Mouse (Mus musculus) cerebellum, adult 9-11 months (tissue): Measurements from ENCODE around the gene Maob.

Source experiments
- DNase-seq: peaks from one replicate; pipeline ENCODE4 v3.0.0; 2022

Gene Maob

GRCm38 (mm10) chrX:16817261-16817769 lies at the start of gene Maob:
Gene Maob, minus strand, starts transcription at chrX:16817366.
- no peak for DNase-seq

- DNase-seq, result no peak
Observed at GRCm38 (mm10) chrX:16860244-16860643, 43.1 kb upstream of the Maob start.

GRCm38 (mm10) chrX:16846034-16846433 lies 28.9 kb upstream of the Maob start:
- no peak for DNase-seq

GRCm38 (mm10) chrX:16841443-16841842 lies 24.3 kb upstream of the Maob start:
- no peak for DNase-seq

GRCm38 (mm10) chrX:16837293-16837692 lies 20.1 kb upstream of the Maob start:
- DNase-seq, result no peak

- no peak for DNase-seq
Observed at GRCm38 (mm10) chrX:16836488-16837082, 19.4 kb upstream of the Maob start.

GRCm38 (mm10) chrX:16826028-16826427 lies 8.9 kb upstream of the Maob start:
- DNase-seq, result no peak

- DNase-seq, result no peak
Observed at GRCm38 (mm10) chrX:16815965-16816364, 1.2 kb downstream of the Maob start.

- no peak for DNase-seq
Observed at GRCm38 (mm10) chrX:16812080-16812479, 5.1 kb downstream of the Maob start.

GRCm38 (mm10) chrX:16767453-16767852 lies 49.7 kb downstream of the Maob start:
- DNase-seq, result no peak

GRCm38 (mm10) chrX:16766156-16766555 lies 51.0 kb downstream of the Maob start:
- no peak for DNase-seq

GRCm38 (mm10) chrX:16761430-16761829 lies 55.7 kb downstream of the Maob start:
- no peak for DNase-seq

- no peak for DNase-seq
Observed at GRCm38 (mm10) chrX:16754761-16755160, 62.4 kb downstream of the Maob start.

GRCm38 (mm10) chrX:16748932-16749331 lies 68.2 kb downstream of the Maob start:
- no peak for DNase-seq

GRCm38 (mm10) chrX:16714033-16714432 lies 103.1 kb downstream of the Maob start:
- DNase-seq, result no peak

GRCm38 (mm10) chrX:16706094-16706493 lies 111.1 kb downstream of the Maob start:
- no peak for DNase-seq
